Mouse (Mus musculus): ENCODE data around the gene Evl. TPM values are rescaled to one million over a fixed set of nuclear protein-coding genes. Genes with fewer than 3 reads are reported as not detected.

Evl gene
- polyA plus RNA-seq, 1 experiment: 65.6 TPM

GRCm38 (mm10) chr12:108653358-108654335 lies 99.1 kb downstream of the Evl start:
- TF ChIP-seq POLR2A (IDR thresholded peaks at IDR 0.05; ENCODE audit: borderline replicate concordance, extremely low read depth, low read depth, low read length) (no peak), CTCF (IDR thresholded peaks at IDR 0.05; ENCODE audit: insufficient read depth, low read length) (no peak)
- no peaks in the 10 kb centered on the region for H3K4me1 ChIP-seq (ENCODE audit: control insufficient read depth, insufficient read depth, low read length)
- 72% methylated on average over 11 of the region's 11 CpGs for WGBS
- no peak for DNase-seq
- H3K4me3 ChIP-seq (replicated peaks; ENCODE audit: extremely low read depth, low read depth, low read length): no peak overlapping the region

GRCm38 (mm10) chr12:108657350-108657749 lies 102.8 kb downstream of the Evl start:
- 78% methylated on average over 1 of the region's 1 CpGs for WGBS

GRCm38 (mm10) chr12:108668606-108669235 lies 114.2 kb downstream of the Evl start:
- WGBS: 55% methylated on average over 8 of the region's 8 CpGs
- no peak for TF ChIP-seq CTCF (IDR thresholded peaks at IDR 0.05; ENCODE audit: insufficient read depth, low read length)
- DNase-seq: no peak
- H3K4me1 ChIP-seq (ENCODE audit: control insufficient read depth, insufficient read depth, low read length): peaks cover 10% of the 10 kb centered on the region
- H3K4me3 ChIP-seq (replicated peaks; ENCODE audit: extremely low read depth, low read depth, low read length): no peak overlapping the region

More at GRCm38 (mm10) chr12:108657350-108657749, 102.8 kb downstream of the Evl start:
- TF ChIP-seq POLR2A (IDR thresholded peaks at IDR 0.05; ENCODE audit: borderline replicate concordance, extremely low read depth, low read depth, low read length) (no peak), CTCF (IDR thresholded peaks at IDR 0.05; ENCODE audit: insufficient read depth, low read length) (peak; percentile 74)
- H3K4me3 ChIP-seq (replicated peaks; ENCODE audit: extremely low read depth, low read depth, low read length): no peak overlapping the region
- H3K4me1 ChIP-seq (ENCODE audit: control insufficient read depth, insufficient read depth, low read length): no peaks in the 10 kb centered on the region
- DNase-seq: peak; percentile 61

GRCm38 (mm10) chr12:108671541-108671940 lies 117.0 kb downstream of the Evl start:
- no peak for DNase-seq

GRCm38 (mm10) chr12:108672908-108673307 lies 118.4 kb downstream of the Evl start:
- no peak for DNase-seq

More at GRCm38 (mm10) chr12:108671541-108671940, 117.0 kb downstream of the Evl start:
- no peak for TF ChIP-seq POLR2A (IDR thresholded peaks at IDR 0.05; ENCODE audit: borderline replicate concordance, extremely low read depth, low read depth, low read length)
- no peak for TF ChIP-seq CTCF (IDR thresholded peaks at IDR 0.05; ENCODE audit: insufficient read depth, low read length)
- Histone ChIP-seq H3K4me3 (replicated peaks; ENCODE audit: extremely low read depth, low read depth, low read length) (no peak overlapping the region), H3K4me1 (ENCODE audit: control insufficient read depth, insufficient read depth, low read length) (peaks cover 22% of the 10 kb centered on the region)
- WGBS: 89% methylated on average over 2 of the region's 2 CpGs

GRCm38 (mm10) chr12:108673546-108673945 lies 119.0 kb downstream of the Evl start:
- 68% methylated on average over 3 of the region's 3 CpGs for WGBS
- no peak for DNase-seq
- Histone ChIP-seq H3K4me3 (replicated peaks; ENCODE audit: extremely low read depth, low read depth, low read length) (no peak overlapping the region), H3K4me1 (ENCODE audit: control insufficient read depth, insufficient read depth, low read length) (peaks cover 17% of the 10 kb centered on the region)
- TF ChIP-seq CTCF (IDR thresholded peaks at IDR 0.05; ENCODE audit: insufficient read depth, low read length): no peak
- no peak for TF ChIP-seq POLR2A (IDR thresholded peaks at IDR 0.05; ENCODE audit: borderline replicate concordance, extremely low read depth, low read depth, low read length)

More at GRCm38 (mm10) chr12:108672908-108673307, 118.4 kb downstream of the Evl start:
- TF ChIP-seq CTCF (IDR thresholded peaks at IDR 0.05; ENCODE audit: insufficient read depth, low read length) (no peak), POLR2A (IDR thresholded peaks at IDR 0.05; ENCODE audit: borderline replicate concordance, extremely low read depth, low read depth, low read length) (no peak)
- 74% methylated on average over 4 of the region's 4 CpGs for WGBS
- Histone ChIP-seq H3K4me1 (ENCODE audit: control insufficient read depth, insufficient read depth, low read length) (peaks cover 22% of the 10 kb centered on the region), H3K4me3 (replicated peaks; ENCODE audit: extremely low read depth, low read depth, low read length) (no peak overlapping the region)

- DNase-seq: no peak
- H3K4me3 ChIP-seq (replicated peaks; ENCODE audit: extremely low read depth, low read depth, low read length): no peak overlapping the region
- H3K4me1 ChIP-seq (ENCODE audit: control insufficient read depth, insufficient read depth, low read length): peaks cover 14% of the 10 kb centered on the region
- TF ChIP-seq CTCF (IDR thresholded peaks at IDR 0.05; ENCODE audit: insufficient read depth, low read length): no peak
- TF ChIP-seq POLR2A (IDR thresholded peaks at IDR 0.05; ENCODE audit: borderline replicate concordance, extremely low read depth, low read depth, low read length): no peak; the same call in 1 of the 2 replicates
- WGBS: 30% methylated on average over 4 of the region's 4 CpGs
These were observed 120.0 kb downstream of the Evl start for GRCm38 (mm10) chr12:108674502-108674901.

GRCm38 (mm10) chr12:108674916-108675315 lies 120.4 kb downstream of the Evl start:
- 63% methylated on average over 2 of the region's 2 CpGs for WGBS
- Histone ChIP-seq H3K4me3 (replicated peaks; ENCODE audit: extremely low read depth, low read depth, low read length) (no peak overlapping the region), H3K4me1 (ENCODE audit: control insufficient read depth, insufficient read depth, low read length) (peaks cover 14% of the 10 kb centered on the region)
- no peak for DNase-seq
- TF ChIP-seq CTCF (IDR thresholded peaks at IDR 0.05; ENCODE audit: insufficient read depth, low read length) (no peak), POLR2A (IDR thresholded peaks at IDR 0.05; ENCODE audit: borderline replicate concordance, extremely low read depth, low read depth, low read length) (no peak)

GRCm38 (mm10) chr12:108675614-108676401 lies 121.3 kb downstream of the Evl start:
- TF ChIP-seq POLR2A (IDR thresholded peaks at IDR 0.05; ENCODE audit: borderline replicate concordance, extremely low read depth, low read depth, low read length): no peak
- peak; percentile 19; the same call in 1 of the 2 replicates for TF ChIP-seq CTCF (IDR thresholded peaks at IDR 0.05; ENCODE audit: insufficient read depth, low read length)
- 52% methylated on average over 8 of the region's 8 CpGs for WGBS
- DNase-seq: no peak
- Histone ChIP-seq H3K4me3 (replicated peaks; ENCODE audit: extremely low read depth, low read depth, low read length) (no peak overlapping the region), H3K4me1 (ENCODE audit: control insufficient read depth, insufficient read depth, low read length) (peaks cover 14% of the 10 kb centered on the region)

Measured in lung, adult 2 months (tissue).